Mouse (Mus musculus): ENCODE measurements around the gene Scml4.

- TF ChIP-seq CTCF (IDR thresholded peaks at IDR 0.05; ENCODE audit: insufficient read depth, low read depth, low read length) (no peak), POLR2A (IDR thresholded peaks at IDR 0.05; ENCODE audit: insufficient read depth, low read depth, low read length) (no peak)
Measured at GRCm38 (mm10) chr10:42838736-42839135, 21.4 kb upstream of the Scml4 start.
